Mouse (Mus musculus): ENCODE data around the gene Prss32. TPM values are rescaled to one million over a fixed set of nuclear protein-coding genes. Genes with fewer than 3 reads are reported as not detected.

Gene Prss32
- polyA plus RNA-seq, 1 experiment from 2014 or later, result 4.0 TPM

GRCm38 (mm10) chr17:23819235-23819634 is 24.4 kb upstream of the Prss32 start:
- Histone ChIP-seq H3K27ac (no peak overlapping the region), H3K36me3 (peaks cover 98% of the 10 kb centered on the region), H3K4me1 (no peaks in the 10 kb centered on the region), H3K9ac (no peak overlapping the region), H3K4me3 (replicated peaks) (no peak overlapping the region), H3K9me3 (no peaks in the 10 kb centered on the region), H3K27me3 (replicated peaks) (no peaks in the 10 kb centered on the region), H3K4me2 (no peak overlapping the region)
- no peak for ATAC-seq (ENCODE audit: insufficient read depth, low FRiP score, low read depth)
- 97% methylated on average over 25 of the region's 25 CpGs for WGBS

- no peak overlapping the region for H3K4me2 ChIP-seq
- H3K36me3 ChIP-seq, result peaks cover 98% of the 10 kb centered on the region
- no peak overlapping the region for H3K4me3 ChIP-seq (replicated peaks)
- ATAC-seq (ENCODE audit: insufficient read depth, low FRiP score, low read depth), result no peak
- no peak overlapping the region for H3K9ac ChIP-seq
- H3K27me3 ChIP-seq (replicated peaks), result no peaks in the 10 kb centered on the region
- H3K4me1 ChIP-seq, result no peaks in the 10 kb centered on the region
- H3K9me3 ChIP-seq, result no peaks in the 10 kb centered on the region
- WGBS, result 89% methylated on average over 5 of the region's 5 CpGs
- no peak overlapping the region for H3K27ac ChIP-seq
Observed at GRCm38 (mm10) chr17:23820731-23821130, 22.9 kb upstream of the Prss32 start.

GRCm38 (mm10) chr17:23822094-23822493 is 21.6 kb upstream of the Prss32 start:
- H3K4me2 ChIP-seq, result no peak overlapping the region
- H3K9me3 ChIP-seq, result no peaks in the 10 kb centered on the region
- peaks cover 2% of the 10 kb centered on the region; the same call in 1 of the 2 replicates for H3K4me1 ChIP-seq
- H3K27me3 ChIP-seq (replicated peaks), result no peaks in the 10 kb centered on the region
- WGBS, result 58% methylated on average over 6 of the region's 6 CpGs
- no peak for ATAC-seq (ENCODE audit: insufficient read depth, low FRiP score, low read depth)
- H3K4me3 ChIP-seq (replicated peaks), result no peak overlapping the region
- no peak overlapping the region for H3K9ac ChIP-seq
- no peak overlapping the region for H3K27ac ChIP-seq
- H3K36me3 ChIP-seq, result peaks cover 90% of the 10 kb centered on the region

GRCm38 (mm10) chr17:23823018-23823417 is 20.6 kb upstream of the Prss32 start:
- H3K9me3 ChIP-seq, result no peaks in the 10 kb centered on the region
- no peak overlapping the region for H3K4me3 ChIP-seq (replicated peaks)
- no peak overlapping the region for H3K27ac ChIP-seq
- no peak overlapping the region for H3K4me2 ChIP-seq
- H3K9ac ChIP-seq, result no peak overlapping the region
- whole genome bisulfite sequencing, result 78% methylated on average over 16 of the region's 16 CpGs
- H3K36me3 ChIP-seq, result peaks cover 81% of the 10 kb centered on the region
- no peak for ATAC-seq (ENCODE audit: insufficient read depth, low FRiP score, low read depth)
- H3K27me3 ChIP-seq (replicated peaks), result no peaks in the 10 kb centered on the region
- H3K4me1 ChIP-seq, result peaks cover 8% of the 10 kb centered on the region

- Histone ChIP-seq H3K27ac (no peak overlapping the region), H3K27me3 (replicated peaks) (no peaks in the 10 kb centered on the region), H3K36me3 (peaks cover 75% of the 10 kb centered on the region), H3K9me3 (no peaks in the 10 kb centered on the region), H3K4me2 (no peak overlapping the region), H3K9ac (no peak overlapping the region), H3K4me3 (replicated peaks) (no peak overlapping the region), H3K4me1 (peaks cover 8% of the 10 kb centered on the region)
- 92% methylated on average over 12 of the region's 12 CpGs for WGBS
- no peak for ATAC-seq (ENCODE audit: insufficient read depth, low FRiP score, low read depth)
Observed at GRCm38 (mm10) chr17:23823614-23824013, 20.0 kb upstream of the Prss32 start.

GRCm38 (mm10) chr17:23825591-23825990 is 18.1 kb upstream of the Prss32 start:
- 85% methylated on average over 4 of the region's 4 CpGs for WGBS
- no peak for ATAC-seq (ENCODE audit: insufficient read depth, low FRiP score, low read depth)
- H3K4me2 ChIP-seq, result no peak overlapping the region
- no peaks in the 10 kb centered on the region for H3K9me3 ChIP-seq
- H3K4me3 ChIP-seq (replicated peaks), result no peak overlapping the region
- peaks cover 8% of the 10 kb centered on the region for H3K4me1 ChIP-seq
- no peaks in the 10 kb centered on the region for H3K27me3 ChIP-seq (replicated peaks)
- H3K36me3 ChIP-seq, result peaks cover 55% of the 10 kb centered on the region
- H3K9ac ChIP-seq, result no peak overlapping the region
- H3K27ac ChIP-seq, result no peak overlapping the region

GRCm38 (mm10) chr17:23828271-23829001 is 15.2 kb upstream of the Prss32 start:
- peak overlapping the region; percentile 82 for H3K27ac ChIP-seq
- H3K27me3 ChIP-seq (replicated peaks), result peaks cover 5% of the 10 kb centered on the region; the same call in 1 of the 2 replicates
- ATAC-seq (ENCODE audit: insufficient read depth, low FRiP score, low read depth), result peak; percentile 63
- peak overlapping the region; percentile 56 for H3K9ac ChIP-seq
- peaks cover 27% of the 10 kb centered on the region for H3K36me3 ChIP-seq
- H3K4me2 ChIP-seq, result peak overlapping the region; percentile 52
- peak overlapping the region; percentile 67 for H3K4me3 ChIP-seq (replicated peaks)
- H3K9me3 ChIP-seq, result no peaks in the 10 kb centered on the region
- peaks cover 8% of the 10 kb centered on the region for H3K4me1 ChIP-seq
- WGBS, result under 1% methylated on average over 47 of the region's 47 CpGs

GRCm38 (mm10) chr17:23829064-23829619 is 14.5 kb upstream of the Prss32 start, which contains the start of gene Elob:
Elob (minus strand) TSS chr17:23829136.
- H3K36me3 ChIP-seq, result peaks cover 20% of the 10 kb centered on the region
- H3K9ac ChIP-seq, result peak within 1 kb of the TSS; percentile 56
- peak within 1 kb of the TSS; percentile 95 for H3K27ac ChIP-seq
- peaks cover 8% of the 10 kb centered on the region for H3K4me1 ChIP-seq
- under 1% methylated on average over 32 of the region's 42 CpGs for WGBS
- ATAC-seq (ENCODE audit: insufficient read depth, low FRiP score, low read depth), result peak; percentile 94
- peak within 1 kb of the TSS; percentile 67 for H3K4me3 ChIP-seq (replicated peaks)
- no peaks in the 10 kb centered on the region for H3K9me3 ChIP-seq
- H3K27me3 ChIP-seq (replicated peaks), result peaks cover 5% of the 10 kb centered on the region
- peak within 1 kb of the TSS; percentile 52 for H3K4me2 ChIP-seq

GRCm38 (mm10) chr17:23831201-23831600 is 12.5 kb upstream of the Prss32 start:
- H3K27ac ChIP-seq, result no peak overlapping the region
- H3K9ac ChIP-seq, result no peak overlapping the region
- 92% methylated on average over 1 of the region's 1 CpGs for WGBS
- 0 out of 2 replicates have a peak, but pooled peaks cover 2% of the 10 kb centered on the region for H3K36me3 ChIP-seq
- peaks cover 5% of the 10 kb centered on the region for H3K27me3 ChIP-seq (replicated peaks)
- H3K4me3 ChIP-seq (replicated peaks), result no peak overlapping the region
- H3K9me3 ChIP-seq, result no peaks in the 10 kb centered on the region
- no peak overlapping the region for H3K4me2 ChIP-seq
- peaks cover 8% of the 10 kb centered on the region for H3K4me1 ChIP-seq
- no peak for ATAC-seq (ENCODE audit: insufficient read depth, low FRiP score, low read depth)

GRCm38 (mm10) chr17:23836006-23836575 is 7.6 kb upstream of the Prss32 start, which contains the start of gene Prss33:
Prss33 (minus strand) TSS chr17:23836056.
- H3K27me3 ChIP-seq (replicated peaks), result peaks cover 5% of the 10 kb centered on the region
- no peak within 1 kb of the TSS for H3K27ac ChIP-seq
- no peak for ATAC-seq (ENCODE audit: insufficient read depth, low FRiP score, low read depth)
- no peak within 1 kb of the TSS for H3K4me2 ChIP-seq
- no peaks in the 10 kb centered on the region for H3K4me1 ChIP-seq
- H3K9ac ChIP-seq, result no peak within 1 kb of the TSS
- WGBS, result 68% methylated on average over 8 of the region's 8 CpGs
- H3K4me3 ChIP-seq (replicated peaks), result no peak within 1 kb of the TSS
- H3K36me3 ChIP-seq, result no peaks in the 10 kb centered on the region
- no peaks in the 10 kb centered on the region for H3K9me3 ChIP-seq

GRCm38 (mm10) chr17:23841145-23841544 is 2.5 kb upstream of the Prss32 start:
- Histone ChIP-seq H3K9me3 (no peaks in the 10 kb centered on the region), H3K36me3 (no peaks in the 10 kb centered on the region), H3K4me1 (no peaks in the 10 kb centered on the region), H3K27ac (0 out of 2 replicates have a peak overlapping the region, but pooled peaks have one; percentile 11), H3K4me3 (replicated peaks) (no peak overlapping the region), H3K27me3 (replicated peaks) (no peaks in the 10 kb centered on the region), H3K9ac (no peak overlapping the region), H3K4me2 (no peak overlapping the region)
- 32% methylated on average over 4 of the region's 4 CpGs for WGBS
- ATAC-seq (ENCODE audit: insufficient read depth, low FRiP score, low read depth), result no peak
